Mouse (Mus musculus) myocyte (in vitro differentiated cells): ENCODE data around the gene 9230113P08Rik. TPM values are rescaled to one million over a fixed set of nuclear protein-coding genes. Genes with fewer than 3 reads are reported as not detected.
"Not testable (repeated sequence)": the region's sequence is repeated elsewhere in the genome, so short reads cannot be mapped to it uniquely, and the experiment has no call there.

Source experiments
- H3K27me3 ChIP-seq: one replicate; pipeline ENCODE4 v1.6.1; 2011; ENCODE audit not compliant: control insufficient read depth, insufficient read depth, insufficient read length
- H3K36me3 ChIP-seq: one replicate; pipeline ENCODE4 v1.6.1; 2011; ENCODE audit not compliant: control insufficient read depth, insufficient read depth
- H3K4me2 ChIP-seq: one replicate; pipeline ENCODE4 v1.6.1; 2011; ENCODE audit warnings: low read depth, control low read depth
- H3K4me3 ChIP-seq: one replicate; pipeline ENCODE4 v1.5.1; 2011; ENCODE audit warnings: mild to moderate bottlenecking, control low read depth, moderate library complexity
- H3K79me2 ChIP-seq: one replicate; pipeline ENCODE4 v1.6.1; 2011; ENCODE audit not compliant: control insufficient read depth, insufficient read depth
- H3ac ChIP-seq: one replicate; pipeline ENCODE4 v1.6.1; 2011; ENCODE audit not compliant: control insufficient read depth, insufficient read length
- CEBPB ChIP-seq: IDR thresholded peaks from 2 replicates; pipeline ENCODE4 v1.6.1; 2011; ENCODE audit warnings: mild to moderate bottlenecking, moderate library complexity; ENCODE audit not compliant: poor library complexity, insufficient read depth, severe bottlenecking
- E2F4 ChIP-seq: IDR thresholded peaks from one replicate; pipeline ENCODE4 v1.6.1; 2011; ENCODE audit warnings: mild to moderate bottlenecking, control low read depth, moderate library complexity; ENCODE audit not compliant: insufficient read depth
- MAX ChIP-seq: IDR thresholded peaks from one replicate; pipeline ENCODE4 v1.6.1; 2011; ENCODE audit warnings: low read depth, mild to moderate bottlenecking, control low read depth
- MYOD1 ChIP-seq, 3 experiments: IDR thresholded peaks; one replicate each; pipeline ENCODE4 v1.6.1; 2011; ENCODE audit warnings: control low read depth in 2 of 3, low read depth in 2 of 3, mild to moderate bottlenecking in 2 of 3, moderate library complexity in 1 of 3; ENCODE audit not compliant: insufficient read length in 2 of 3, control insufficient read depth in 1 of 3
- MYOG ChIP-seq, 3 experiments: IDR thresholded peaks; one replicate each; pipeline ENCODE4 v1.6.1; 2011; ENCODE audit warnings: control low read depth in 2 of 3, low read depth in 2 of 3, mild to moderate bottlenecking in 2 of 3; ENCODE audit not compliant: insufficient read length in 2 of 3, control insufficient read depth in 1 of 3, insufficient read depth in 1 of 3
- POLR2A ChIP-seq: IDR thresholded peaks from one replicate; pipeline ENCODE4 v1.6.1; 2011; ENCODE audit warnings: low read depth, mild to moderate bottlenecking, control low read depth, moderate library complexity; ENCODE audit not compliant: insufficient read length
- POLR2AphosphoS2 ChIP-seq: IDR thresholded peaks from one replicate; pipeline ENCODE4 v1.6.1; 2011; ENCODE audit warnings: low read depth, control low read depth; ENCODE audit not compliant: insufficient read length
- REST ChIP-seq: IDR thresholded peaks from one replicate; pipeline ENCODE4 v1.6.1; 2011; ENCODE audit warnings: mild to moderate bottlenecking, control low read depth, moderate library complexity; ENCODE audit not compliant: insufficient read depth, insufficient read length
- SRF ChIP-seq: IDR thresholded peaks from one replicate; pipeline ENCODE4 v1.6.1; 2011; ENCODE audit warnings: low read depth; ENCODE audit not compliant: control insufficient read depth, insufficient read length
- TCF12 ChIP-seq: IDR thresholded peaks from one replicate; pipeline ENCODE4 v1.6.1; 2011; ENCODE audit warnings: mild to moderate bottlenecking, control low read depth; ENCODE audit not compliant: poor library complexity, insufficient read depth, severe bottlenecking
- TCF3 ChIP-seq: IDR thresholded peaks from one replicate; pipeline ENCODE4 v1.6.1; 2011; ENCODE audit warnings: low read depth, control low read depth; ENCODE audit not compliant: insufficient read length
- USF1 ChIP-seq: IDR thresholded peaks from one replicate; pipeline ENCODE4 v1.6.1; 2011; ENCODE audit warnings: low read depth, mild to moderate bottlenecking, control low read depth, moderate library complexity
- polyA plus RNA-seq: library from polyadenylated mRNA; unstranded; fragments of >200 nt; fragmentation: generic; extraction: Trizol; gene quantifications from one replicate; pipeline ENCODE4 v1.2.1, GENCODE M21; 2012; ENCODE audit warnings: missing spikeins

Gene 9230113P08Rik
- not detected for polyA plus RNA-seq

GRCm38 (mm10) chr9:35908123-35908522, at the start of gene 9230113P08Rik:
Gene 9230113P08Rik (plus strand): TSS chr9:35908423.
- H3K27me3 ChIP-seq, H3K79me2 ChIP-seq, H3K36me3 ChIP-seq, H3K4me3 ChIP-seq, H3K4me2 ChIP-seq, H3ac ChIP-seq: not testable (repeated sequence)

GRCm38 (mm10) chr9:35893112-35893511, 15.1 kb upstream of the 9230113P08Rik start:
- H3K79me2 ChIP-seq, H3K27me3 ChIP-seq, H3K4me3 ChIP-seq, H3ac ChIP-seq, H3K36me3 ChIP-seq, H3K4me2 ChIP-seq: not testable (repeated sequence)

GRCm38 (mm10) chr9:35904494-35904893, 3.7 kb upstream of the 9230113P08Rik start:
- TF ChIP-seq REST (no peak), CEBPB (no peak), MYOG (IDR thresholded peaks at IDR 0.05; ENCODE audit: control insufficient read depth in 1 of 3, insufficient read depth in 1 of 3, insufficient read length in 2 of 3, low read depth in 2 of 3) (no peak), MYOD1 (IDR thresholded peaks at IDR 0.05; ENCODE audit: control insufficient read depth in 1 of 3, insufficient read length in 2 of 3, low read depth in 2 of 3) (no peak), SRF (no peak), POLR2A (no peak), E2F4 (no peak), TCF3 (no peak), MAX (no peak), USF1 (no peak), TCF12 (no peak), POLR2AphosphoS2 (no peak)
- no peaks in the 10 kb centered on the region for H3K79me2 ChIP-seq
- no peak overlapping the region for H3K4me3 ChIP-seq

GRCm38 (mm10) chr9:35930817-35931216, 22.6 kb downstream of the 9230113P08Rik start:
- Histone ChIP-seq H3K36me3 (no peaks in the 10 kb centered on the region), H3K79me2 (no peaks in the 10 kb centered on the region), H3ac (no peak overlapping the region), H3K27me3 (no peaks in the 10 kb centered on the region), H3K4me3 (no peak overlapping the region), H3K4me2 (no peak overlapping the region)
- no peak for TF ChIP-seq E2F4
- TF ChIP-seq USF1: no peak
- no peak for TF ChIP-seq SRF
- no peak for TF ChIP-seq CEBPB
- no peak for TF ChIP-seq MYOD1 (IDR thresholded peaks at IDR 0.05; ENCODE audit: control insufficient read depth in 1 of 3, insufficient read length in 2 of 3, low read depth in 2 of 3)
- no peak for TF ChIP-seq MAX
- TF ChIP-seq REST: no peak
- no peak for TF ChIP-seq POLR2A
- no peak for TF ChIP-seq TCF12
- no peak for TF ChIP-seq TCF3
- no peak for TF ChIP-seq POLR2AphosphoS2
- TF ChIP-seq MYOG (IDR thresholded peaks at IDR 0.05; ENCODE audit: control insufficient read depth in 1 of 3, insufficient read depth in 1 of 3, insufficient read length in 2 of 3, low read depth in 2 of 3): no peak

More at GRCm38 (mm10) chr9:35904494-35904893, 3.7 kb upstream of the 9230113P08Rik start:
- no peaks in the 10 kb centered on the region for H3K36me3 ChIP-seq
- H3ac ChIP-seq: no peak overlapping the region
- no peak overlapping the region for H3K4me2 ChIP-seq
- H3K27me3 ChIP-seq: no peaks in the 10 kb centered on the region

Other genes starting within 250 kb of the 9230113P08Rik start
- 0.13 TPM for gene Pate1, start 221.0 kb upstream of the 9230113P08Rik start, polyA plus RNA-seq
- gene Gm17677, start 167.4 kb upstream of the 9230113P08Rik start, polyA plus RNA-seq: not detected
- gene Gm17727, start 130.3 kb upstream of the 9230113P08Rik start, polyA plus RNA-seq: not detected
- not detected for gene Gm27235, start 118.3 kb upstream of the 9230113P08Rik start, polyA plus RNA-seq
- gene D730048I06Rik, start 118.3 kb upstream of the 9230113P08Rik start, polyA plus RNA-seq: not detected
- gene 9230110F15Rik, start 64.3 kb upstream of the 9230113P08Rik start, polyA plus RNA-seq: not detected
- gene Gm5916, start 220.4 kb downstream of the 9230113P08Rik start, polyA plus RNA-seq: not detected